In the genomic region with DNA sequence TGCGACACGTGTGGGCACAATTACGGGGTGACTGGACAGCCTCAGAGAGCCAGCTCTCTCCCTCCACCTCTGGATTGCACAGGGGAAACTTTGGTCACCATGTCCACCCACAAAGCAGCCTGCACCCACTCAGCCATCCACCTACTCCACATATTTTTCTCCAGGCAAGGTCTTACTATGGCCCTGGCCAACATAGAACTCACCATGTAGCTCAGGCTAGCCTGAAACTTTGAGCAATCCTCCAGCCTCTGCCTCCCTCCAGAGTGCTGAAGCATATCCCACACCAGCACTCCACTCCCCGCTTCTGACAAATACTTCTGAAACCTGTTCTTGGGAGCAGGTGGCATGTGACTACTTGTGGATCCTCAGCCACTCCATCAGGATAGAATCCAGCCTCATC, we compare ENCODE assay signal across 9 mouse cellular contexts. TPM values are rescaled to one million over a fixed set of nuclear protein-coding genes. Genes with fewer than 3 reads are reported as not detected.
DNase-seq lines count a peak whose midpoint lies in the region; ATAC-seq and TF ChIP-seq lines count a peak whose summit lies in the region.
"Had no signal": no experiment of that assay in that cellular context is flagged by ENCODE, and none has a peak within 500 bp of the region (broad histone marks: within the 10 kb centered on the region; RNA-seq: fewer than 3 reads in every experiment).

No protein-coding gene starts in this region.

- DNase-seq in heart, postnatal 36 days, result no peak
- no peak for DNase-seq in G1E (ENCODE audit: low spot score)
- peak; percentile 23 for DNase-seq in liver, postnatal 0 days
- no peak for DNase-seq in gastrocnemius, adult 2 months
- no peak for DNase-seq in adrenal gland, postnatal 4 days (ENCODE audit: low spot score in 2 of 2)
- DNase-seq in urinary bladder, adult 2 months (ENCODE audit: low spot score), result no peak
- DNase-seq: lung, postnatal 14 days had no signal

- H3K4me3 ChIP-seq in heart, embryonic 11.5 days (ENCODE audit: low read depth, low read length), result peak overlapping the region; percentile 88
- H3K4me3 ChIP-seq in G1E (ENCODE audit: low read depth, low read length), result peak overlapping the region; percentile 92; the same call in 1 of the 2 replicates
- H3K4me3 ChIP-seq in hindbrain, embryonic 12.5 days, result peak overlapping the region; percentile 92
- H3K4me3 ChIP-seq in liver, postnatal 0 days (ENCODE audit: low read depth, low read length), result peak overlapping the region; percentile 82
- no peak overlapping the region for H3K4me3 ChIP-seq in gastrocnemius, adult 2 months

- ATAC-seq in heart, embryonic 11.5 days (replicated peaks; ENCODE audit: insufficient number of reproducible peaks, low FRiP score, low TSS enrichment), result no peak
- no peak for ATAC-seq in G1E (ENCODE audit: extremely low read depth, insufficient number of reproducible peaks, low FRiP score, poor library complexity, severe bottlenecking)
- ATAC-seq in hindbrain, embryonic 12.5 days (ENCODE audit: low FRiP score), result no peak
- ATAC-seq in liver, postnatal 0 days, result no peak

- no peak for TF ChIP-seq CTCF in G1E (IDR thresholded peaks at IDR 0.05; ENCODE audit: low read depth, low read length)
- TF ChIP-seq CTCF in liver, postnatal 0 days (IDR thresholded peaks at IDR 0.05; ENCODE audit: low read depth), result no peak
- no peak for TF ChIP-seq CTCF in gastrocnemius, adult 2 months (IDR thresholded peaks at IDR 0.05)

- intact Hi-C loops in heart, postnatal 36 days (cut with DNase I), result loop anchor here (2.0 to 5.0 kb wide), 3 partner anchors 15 to 258 kb away; no protein-coding TSS in a partner anchor
- intact Hi-C loops in gastrocnemius, adult 2 months (cut with DNase I), result loop anchor here (5.0 to 10.0 kb wide), 2 partner anchors 63 to 255 kb away; a partner anchor contains a TSS

- H3K27me3 ChIP-seq in heart, embryonic 11.5 days (ENCODE audit: control insufficient read depth, insufficient read depth, low read length), result no peaks in the 10 kb centered on the region
- H3K27me3 ChIP-seq in G1E (ENCODE audit: insufficient read depth, low read length), result peaks cover 5% of the 10 kb centered on the region
- H3K27me3 ChIP-seq in hindbrain, embryonic 12.5 days, result no peaks in the 10 kb centered on the region
- H3K27me3 ChIP-seq in liver, postnatal 0 days (ENCODE audit: insufficient read depth, low read length), result no peaks in the 10 kb centered on the region

- 66% methylated on average over 4 of the region's 4 CpGs for WGBS in heart, embryonic 11.5 days (ENCODE audit: insufficient replicate concordance)
- 73% methylated on average over 4 of the region's 4 CpGs for WGBS in hindbrain, embryonic 12.5 days
- 60% methylated on average over 4 of the region's 4 CpGs for WGBS in liver, postnatal 0 days (ENCODE audit: insufficient replicate concordance)

- peak overlapping the region; percentile 87 for H3K4me2 ChIP-seq in heart, embryonic 11.5 days
- peak overlapping the region; percentile 98 for H3K4me2 ChIP-seq in hindbrain, embryonic 12.5 days (replicated peaks)
- H3K4me2 ChIP-seq in liver, postnatal 0 days (ENCODE audit: low read depth, low read length), result peak overlapping the region; percentile 88

- no peaks in the 10 kb centered on the region for H3K9me3 ChIP-seq in heart, embryonic 11.5 days (replicated peaks; ENCODE audit: control insufficient read depth, low read length)
- H3K9me3 ChIP-seq in G1E (replicated peaks), result no peaks in the 10 kb centered on the region
- no peaks in the 10 kb centered on the region for H3K9me3 ChIP-seq in hindbrain, embryonic 12.5 days (replicated peaks)
- no peaks in the 10 kb centered on the region for H3K9me3 ChIP-seq in liver, postnatal 0 days (ENCODE audit: low read length)

- 0 out of 2 replicates have a peak overlapping the region, but pooled peaks have one; percentile 36 for H3K9ac ChIP-seq in heart, embryonic 11.5 days (ENCODE audit: low read depth, low read length)
- H3K9ac ChIP-seq in hindbrain, embryonic 12.5 days, result 0 out of 2 replicates have a peak overlapping the region, but pooled peaks have one; percentile 94
- H3K9ac ChIP-seq in liver, postnatal 0 days (replicated peaks), result peak overlapping the region; percentile 82

- no peak for TF ChIP-seq EP300 in liver, postnatal 0 days (IDR thresholded peaks at IDR 0.05; ENCODE audit: low read depth)

- peaks cover 36% of the 10 kb centered on the region for H3K4me1 ChIP-seq in heart, embryonic 11.5 days (ENCODE audit: control insufficient read depth, insufficient read depth, low read length)
- peaks cover 51% of the 10 kb centered on the region for H3K4me1 ChIP-seq in G1E (ENCODE audit: insufficient read depth, low read depth, low read length)
- peaks cover 53% of the 10 kb centered on the region for H3K4me1 ChIP-seq in hindbrain, embryonic 12.5 days
- H3K4me1 ChIP-seq in liver, postnatal 0 days (ENCODE audit: insufficient read depth), result peaks cover 51% of the 10 kb centered on the region

- H3K36me3 ChIP-seq in heart, embryonic 11.5 days (ENCODE audit: control insufficient read depth, insufficient read depth, low read length), result no peaks in the 10 kb centered on the region
- H3K36me3 ChIP-seq in G1E (replicated peaks), result peaks cover 30% of the 10 kb centered on the region
- 0 out of 2 replicates have a peak, but pooled peaks cover 4% of the 10 kb centered on the region for H3K36me3 ChIP-seq in hindbrain, embryonic 12.5 days
- no peaks in the 10 kb centered on the region for H3K36me3 ChIP-seq in liver, postnatal 0 days (replicated peaks; ENCODE audit: insufficient read depth, low read length)

- H3K27ac ChIP-seq in heart, embryonic 11.5 days (ENCODE audit: low read depth, low read length), result no peak overlapping the region
- no peak overlapping the region for H3K27ac ChIP-seq in hindbrain, embryonic 12.5 days
- peak overlapping the region; percentile 87 for H3K27ac ChIP-seq in liver, postnatal 0 days (ENCODE audit: low read depth)
- no peak overlapping the region for H3K27ac ChIP-seq in gastrocnemius, adult 2 months

RNA-seq across cellular contexts. Expression of a gene that starts 1.9 kb away (rescaled TPM):
- polyA plus RNA-seq in heart, embryonic 11.5 days (2014; fragmentation: Nextera tagmentation; extraction: Ambion mirVana), result 42.5 and 44.2 TPM in 2 replicates
- total RNA-seq in heart, postnatal 36 days (2021), result 10 to 100 TPM; 27.9 to 28.0 TPM
- total RNA-seq in G1E (2014; fragmentation: Nextera tagmentation) (22.8 and 30.6 TPM in 2 replicates), G1E (2017) (12.7 and 13.5 TPM in 2 replicates)
- 26.3 and 28.1 TPM in 2 replicates for polyA plus RNA-seq in G1E (2012)
- 78.8 and 86.2 TPM in 2 replicates for polyA plus RNA-seq in hindbrain, embryonic 12.5 days (2016; fragmentation: Nextera tagmentation; extraction: Ambion mirVana)
- 36.4 and 37.9 TPM in 2 replicates for polyA plus RNA-seq in liver, postnatal 0 days (2015; fragmentation: Nextera tagmentation; extraction: Ambion mirVana)
- total RNA-seq in gastrocnemius, adult 2 months (2021), result 1 to 10 TPM; 6.4 to 9.3 TPM
- 10 to 100 TPM; 45.0 to 53.9 TPM for total RNA-seq in adrenal gland, postnatal 4 days (2021)
- 28.6 and 32.6 TPM in 2 replicates for polyA plus RNA-seq in urinary bladder, adult 2 months (2012; rRNA removed)

Comparison
In these comparisons a context has a peak if more than half of its experiments do, and no peak if none do; other contexts are left out.
1. H3K9ac ChIP-seq: peak in every context shown above with its lines; median percentile 94 in hindbrain, embryonic 12.5 days; 82 in liver, postnatal 0 days; 36 in heart, embryonic 11.5 days.